Mouse (Mus musculus) CH12.LX (cell line): Measurements from ENCODE around the gene Ttpal. TPM values are rescaled to one million over a fixed set of nuclear protein-coding genes. Genes with fewer than 3 reads are reported as not detected.

Experiments
- DNase-seq: peaks from one replicate; pipeline ENCODE4 v3.0.0-alpha.2; 2013; ENCODE audit errors: extremely low read depth
- H3K27ac ChIP-seq: 2 replicates; pipeline ENCODE4 v1.5.1; 2012; ENCODE audit warnings: low read depth, mild to moderate bottlenecking, control low read depth, moderate library complexity; ENCODE audit not compliant: insufficient read depth
- H3K27me3 ChIP-seq: replicated peaks from 2 replicates; pipeline ENCODE3; 2012; ENCODE audit warnings: inconsistent platforms
- H3K36me3 ChIP-seq, 2 experiments: replicated peaks in 1 of 2; 2 replicates each; pipeline versions ENCODE3 to v1.6.1; 2012; ENCODE audit warnings: inconsistent platforms in 1 of 2, low read length in 1 of 2, mild to moderate bottlenecking in 1 of 2, mixed read lengths in 1 of 2, moderate library complexity in 1 of 2; ENCODE audit not compliant: control insufficient read depth in 1 of 2, insufficient read depth in 1 of 2
- H3K4me1 ChIP-seq, 2 experiments: 2 replicates each; pipeline ENCODE4 v1.6.1; 2012; ENCODE audit warnings: inconsistent platforms in 1 of 2, moderate library complexity in 1 of 2; ENCODE audit not compliant: insufficient read depth in 2 of 2, control insufficient read depth in 1 of 2
- H3K4me2 ChIP-seq: 2 replicates; pipeline ENCODE4 v1.6.1; 2012; ENCODE audit warnings: low read depth, mild to moderate bottlenecking, control low read depth; ENCODE audit not compliant: poor library complexity, insufficient read depth, severe bottlenecking
- H3K4me3 ChIP-seq, 3 experiments: fragments of 150-350 bp in 1 of 3; sonication (generic) in 1 of 3; replicated peaks in 1 of 3; 2 replicates each; pipeline versions ENCODE3 to v1.5.1; 2011 to 2012; ENCODE audit warnings: low read depth in 2 of 3, low read length in 2 of 3, mild to moderate bottlenecking in 2 of 3, moderate library complexity in 2 of 3, control low read depth in 1 of 3, improper control_type of control experiment in 1 of 3, inconsistent platforms in 1 of 3, mixed read lengths in 1 of 3; ENCODE audit not compliant: poor library complexity in 1 of 3
- H3K79me2 ChIP-seq: replicated peaks from 2 replicates; pipeline ENCODE4 v1.6.1; 2012; ENCODE audit warnings: mild to moderate bottlenecking, moderate library complexity; ENCODE audit not compliant: control insufficient read depth, poor library complexity, insufficient read depth, severe bottlenecking; ENCODE audit errors: extremely low read depth
- H3K9ac ChIP-seq: 2 replicates; pipeline ENCODE4 v1.6.1; 2012; ENCODE audit warnings: low read depth, mild to moderate bottlenecking, control low read depth, moderate library complexity; ENCODE audit not compliant: insufficient read depth
- H3K9me3 ChIP-seq: replicated peaks from 2 replicates; pipeline ENCODE3; 2012; ENCODE audit warnings: low read length, inconsistent platforms, mixed read lengths
- BHLHE40 ChIP-seq: IDR thresholded peaks from 2 replicates; pipeline ENCODE4 v1.6.1; 2011; ENCODE audit warnings: mild to moderate bottlenecking, low read depth, low read length, improper control_type of control experiment
- CHD1 ChIP-seq: IDR thresholded peaks from 2 replicates; pipeline ENCODE4 v1.6.1; 2012; ENCODE audit warnings: low read depth, low read length, improper control_type of control experiment, inconsistent platforms
- CTCF ChIP-seq, 2 experiments: IDR thresholded peaks in 1 of 2; conservative IDR thresholded peaks in 1 of 2; 2 replicates each; pipeline ENCODE4 v1.5.1; 2011 to 2012; ENCODE audit warnings: low read depth in 2 of 2, low read length in 2 of 2, improper control_type of control experiment in 1 of 2, inconsistent platforms in 1 of 2, mild to moderate bottlenecking in 1 of 2, moderate library complexity in 1 of 2
- MAX ChIP-seq: IDR thresholded peaks from 2 replicates; pipeline ENCODE4 v1.6.1; 2011; ENCODE audit warnings: low read length, improper control_type of control experiment
- MXI1 ChIP-seq: IDR thresholded peaks from 2 replicates; pipeline ENCODE4 v1.6.1; 2011; ENCODE audit warnings: mild to moderate bottlenecking, low read depth, low read length, improper control_type of control experiment
- MYC ChIP-seq: IDR thresholded peaks from 2 replicates; pipeline ENCODE4 v1.6.1; 2011; ENCODE audit warnings: low read depth, mild to moderate bottlenecking, improper control_type of control experiment, low read length
- POLR2AphosphoS2 ChIP-seq: IDR thresholded peaks from 2 replicates; pipeline ENCODE4 v1.6.1; 2011; ENCODE audit warnings: low read depth, low read length, improper control_type of control experiment
- RAD21 ChIP-seq: IDR thresholded peaks from 2 replicates; pipeline ENCODE4 v1.6.1; 2011; ENCODE audit warnings: low read depth, mild to moderate bottlenecking, low read length, improper control_type of control experiment, moderate library complexity
- RCOR1 ChIP-seq: conservative IDR thresholded peaks from 2 replicates; pipeline ENCODE4 v1.6.1; 2012; ENCODE audit warnings: low read depth, mild to moderate bottlenecking, inconsistent platforms, low read length, improper control_type of control experiment
- SIN3A ChIP-seq: IDR thresholded peaks from 2 replicates; pipeline ENCODE4 v1.6.1; 2012; ENCODE audit warnings: low read length, improper control_type of control experiment, inconsistent platforms
- SMC3 ChIP-seq: IDR thresholded peaks from 2 replicates; pipeline ENCODE4 v1.6.1; 2011; ENCODE audit warnings: low read depth, low read length, improper control_type of control experiment
- UBTF ChIP-seq: IDR thresholded peaks from 2 replicates; pipeline ENCODE4 v1.6.1; 2012; ENCODE audit warnings: low read depth, mild to moderate bottlenecking, inconsistent platforms, low read length, improper control_type of control experiment, moderate library complexity
- USF2 ChIP-seq: conservative IDR thresholded peaks from 2 replicates; pipeline ENCODE4 v1.6.1; 2011; ENCODE audit warnings: low read depth, low read length, improper control_type of control experiment
- ZKSCAN1 ChIP-seq: IDR thresholded peaks from 2 replicates; pipeline ENCODE4 v1.6.1; 2012; ENCODE audit warnings: low read depth, inconsistent platforms, low read length, improper control_type of control experiment, borderline replicate concordance
- ZMIZ1 ChIP-seq: IDR thresholded peaks from 2 replicates; pipeline ENCODE4 v1.6.1; 2012; ENCODE audit warnings: low read depth, mild to moderate bottlenecking, inconsistent platforms, low read length, improper control_type of control experiment
- dilution Hi-C: fragments of 300-500 bp; cut with MboI; formaldehyde crosslinking; loops from 2 replicates; pipeline ENCODE4 v1.14.3; 2020; ENCODE audit warnings: low sequenced_read_pairs; ENCODE audit not compliant: extremely low pct_unique_long_range_greater_than_20kb, extremely low pct_ligation_motif_present
- in situ Hi-C: fragments of 300-500 bp; cut with MboI; formaldehyde crosslinking; loops from 3 replicates; pipeline ENCODE4 v1.14.3; 2019; ENCODE audit warnings: low sequenced_read_pairs, low pct_ligation_motif_present, low pct_unique_long_range_greater_than_20kb, mixed read lengths
- polyA plus RNA-seq: library from polyadenylated mRNA; unstranded; fragments of >175 nt; gene quantifications from 2 replicates; pipeline ENCODE4 v1.2.1, GENCODE M21; 2012; ENCODE audit warnings: low read depth; ENCODE audit not compliant: insufficient read length
- total RNA-seq, 2 experiments: library from RNA; depleted of rRNA; stranded (reverse); fragments of 300-350 nt in 1 of 2; fragments of >200 nt in 1 of 2; gene quantifications; 2 replicates each; pipeline ENCODE4 v1.2.3; 2012 to 2014

Ttpal gene
- total and polyA plus RNA-seq, 3 experiments, result 21.9 to 38.9 (median 25.7) TPM

GRCm38 (mm10) chr2:163584088-163584426, 18.1 kb upstream of the Ttpal start:
- no peaks in the 10 kb centered on the region for H3K36me3 ChIP-seq
- no peak for DNase-seq
- H3K4me3 ChIP-seq, result no peak overlapping the region
- no peak for TF ChIP-seq CHD1
- no peak for TF ChIP-seq USF2
- no peak for TF ChIP-seq CTCF (conservative IDR thresholded peaks at IDR 0.05 in 1 of 2, IDR thresholded peaks at IDR 0.05 in 1 of 2; ENCODE audit: low read depth in 2 of 2, low read length in 2 of 2)
- no peak for TF ChIP-seq SIN3A
- TF ChIP-seq RAD21, result no peak
- H3K9me3 ChIP-seq, result no peaks in the 10 kb centered on the region
- H3K4me2 ChIP-seq, result no peak overlapping the region
- peaks cover 9 to 20% of the 10 kb centered on the region in 2 experiments for H3K4me1 ChIP-seq
- no peaks in the 10 kb centered on the region for H3K79me2 ChIP-seq
- H3K27me3 ChIP-seq, result peaks cover 10% of the 10 kb centered on the region
- no peak overlapping the region for H3K9ac ChIP-seq
- H3K27ac ChIP-seq, result no peak overlapping the region
- dilution Hi-C loops (no loop called here), in situ Hi-C loops (no loop called here)

DNA sequence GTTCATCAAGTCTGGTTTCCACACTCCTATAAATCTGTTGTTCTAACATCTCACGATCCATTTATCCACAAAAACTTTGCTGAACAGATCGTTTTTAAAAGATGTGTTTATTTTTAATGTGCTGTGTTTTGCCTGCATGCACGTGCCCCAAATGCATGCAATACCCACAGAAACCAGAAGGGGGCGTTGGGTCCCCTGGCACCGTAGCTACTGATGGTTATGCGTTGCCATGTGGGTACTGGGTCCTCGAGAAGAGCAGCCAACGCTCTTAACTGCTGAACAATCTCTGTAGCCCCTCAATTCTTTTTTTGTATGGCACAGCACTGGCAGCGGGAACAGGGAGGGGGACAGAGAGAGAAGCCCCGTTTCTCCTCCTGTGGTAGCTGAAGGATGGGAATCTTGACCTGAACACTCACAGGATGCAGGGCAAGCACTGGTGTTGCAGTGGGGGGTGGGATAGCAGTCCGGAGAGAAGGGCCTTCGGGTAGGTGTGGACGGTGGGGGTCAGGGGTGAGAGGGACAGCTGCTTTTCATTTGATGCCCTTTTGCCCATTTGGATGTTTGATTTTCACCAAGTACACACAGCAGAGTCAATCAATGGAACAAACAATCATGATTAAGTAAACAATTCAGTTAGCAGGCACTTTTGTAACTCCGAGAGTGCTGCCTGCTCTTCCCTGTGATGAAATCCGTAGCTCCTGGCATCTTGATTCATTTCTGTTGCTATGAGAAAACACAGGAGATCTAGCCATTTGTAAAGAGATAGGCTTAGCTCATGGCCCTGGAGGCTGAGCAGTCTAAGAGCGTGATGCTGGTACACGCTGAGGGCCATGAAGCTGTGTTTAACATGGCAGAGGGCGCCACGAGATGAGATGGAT, 15.5 kb upstream of the Ttpal start:
- TF ChIP-seq POLR2AphosphoS2 (no peak), SMC3 (peak; percentile 52), UBTF (no peak), CTCF (conservative IDR thresholded peaks at IDR 0.05 in 1 of 2, IDR thresholded peaks at IDR 0.05 in 1 of 2; ENCODE audit: low read depth in 2 of 2, low read length in 2 of 2) (peak; percentile 75 to 82), ZKSCAN1 (no peak), MAX (peak; percentile 77), MYC (0 out of 2 replicates have a peak, but pooled peaks have one; percentile 57), RCOR1 (no peak), BHLHE40 (peak; percentile 95), MXI1 (peak; percentile 41; the same call in 1 of the 2 replicates), RAD21 (peak; percentile 41), ZMIZ1 (no peak)
- Histone ChIP-seq H3K4me2 (no peak overlapping the region), H3K9ac (no peak overlapping the region), H3K79me2 (no peaks in the 10 kb centered on the region), H3K9me3 (no peaks in the 10 kb centered on the region), H3K27ac (no peak overlapping the region), H3K36me3 (no peaks in the 10 kb centered on the region), H3K27me3 (no peaks in the 10 kb centered on the region), H3K4me1 (peaks cover 9 to 35% of the 10 kb centered on the region in 2 experiments), H3K4me3 (no peak overlapping the region)
- in situ Hi-C loops (no loop called here), dilution Hi-C loops (no loop called here)
- DNase-seq, result peak; percentile 51
